Mouse (Mus musculus) left cerebral cortex, postnatal 36 days (tissue): ENCODE measurements around the gene Zbtb1. TPM values are rescaled to one million over a fixed set of nuclear protein-coding genes. Genes with fewer than 3 reads are reported as not detected.
A peak's percentile ranks its signal among the peaks of the same experiment; 100 is the strongest.

Experiments
- DNase-seq, 2 experiments: peaks; one replicate each; pipeline ENCODE4 v3.0.0; 2021 to 2022; ENCODE audit warnings: low spot score in 2 of 2, mixed read lengths in 1 of 2
- intact Hi-C: fragments of 180-260 bp; cut with DNase I; formaldehyde crosslinking; loops from one replicate; pipeline ENCODE4 v1.15.1; 2025
- total RNA-seq, 2 experiments: library from RNA; stranded (reverse); gene quantifications; 2 replicates each; pipeline ENCODE4 v1.2.3; 2021

Gene Zbtb1
- total RNA-seq, 2 experiments from 2014 or later, result 4.6 to 6.6 TPM

GRCm38 (mm10) chr12:76367096-76367995, 2.7 kb upstream of the Zbtb1 start:
- intact Hi-C loops, result loop anchor here (10.0 kb wide), 1 partner anchor 347 kb away; the partner anchor contains the start of gene Sptb
- DNase-seq, result no peak

GRCm38 (mm10) chr12:76368201-76368789, 1.8 kb upstream of the Zbtb1 start:
- DNase-seq, result no peak
- intact Hi-C loops, result loop anchor here (2.0 to 10.0 kb wide), 2 partner anchors 97 to 347 kb away; partner anchors contain the start of gene Sptb

- DNase-seq, result no peak
- intact Hi-C loops, result loop anchor here (2.0 to 10.0 kb wide), 2 partner anchors 96 to 346 kb away; partner anchors contain the start of gene Sptb
Measured at GRCm38 (mm10) chr12:76368790-76369205, 1.3 kb upstream of the Zbtb1 start.

- intact Hi-C loops, result loop anchor here (2.0 to 10.0 kb wide), 2 partner anchors 95 to 345 kb away; partner anchors contain the start of gene Sptb
- DNase-seq, result peak; percentile 88 to 97
Measured at GRCm38 (mm10) chr12:76369206-76369977, 674 bp upstream of the Zbtb1 start, which contains the start of gene Zbtb25. TSS of gene Zbtb25 (minus strand) at chr12:76369602.

- peak; percentile 66 to 79 for DNase-seq
- intact Hi-C loops, result loop anchor here (1.0 to 10.0 kb wide), 3 partner anchors 32 to 1854 kb away; partner anchors contain the start of gene Gphn
Measured at GRCm38 (mm10) chr12:76370831-76371571, 935 bp downstream of the Zbtb1 start.

- intact Hi-C loops, result loop anchor here (10.0 kb wide), 2 partner anchors 223 to 1853 kb away; partner anchors contain the start of gene Gphn
- no peak for DNase-seq
Measured at GRCm38 (mm10) chr12:76372046-76372445, 2.0 kb downstream of the Zbtb1 start.

- no peak for DNase-seq
- intact Hi-C loops, result loop anchor here (10.0 kb wide), 2 partner anchors 222 to 1852 kb away; partner anchors contain the start of gene Gphn
Measured at GRCm38 (mm10) chr12:76372881-76373818, 3.1 kb downstream of the Zbtb1 start.

- intact Hi-C loops, result loop anchor here (10.0 kb wide), 2 partner anchors 221 to 1851 kb away; partner anchors contain the start of gene Gphn
- DNase-seq, result no peak
Measured at GRCm38 (mm10) chr12:76373991-76374390, 3.9 kb downstream of the Zbtb1 start.

- no peak for DNase-seq
- intact Hi-C loops, result loop anchor here (10.0 kb wide), 2 partner anchors 220 to 1850 kb away; partner anchors contain the start of gene Gphn
Measured at GRCm38 (mm10) chr12:76374911-76375310, 4.8 kb downstream of the Zbtb1 start.

GRCm38 (mm10) chr12:76375506-76375905, 5.4 kb downstream of the Zbtb1 start:
- DNase-seq, result no peak

GRCm38 (mm10) chr12:76376649-76377048, 6.6 kb downstream of the Zbtb1 start:
- no peak for DNase-seq

More at GRCm38 (mm10) chr12:76375506-76375905, 5.4 kb downstream of the Zbtb1 start:
- intact Hi-C loops, result loop anchor here (10.0 kb wide), 2 partner anchors 219 to 1849 kb away; partner anchors contain the start of gene Gphn

GRCm38 (mm10) chr12:76377059-76377458, 7.0 kb downstream of the Zbtb1 start:
- DNase-seq, result no peak
- intact Hi-C loops, result loop anchor here (10.0 kb wide), 2 partner anchors 218 to 1848 kb away; partner anchors contain the start of gene Gphn

More at GRCm38 (mm10) chr12:76376649-76377048, 6.6 kb downstream of the Zbtb1 start:
- intact Hi-C loops, result loop anchor here (10.0 kb wide), 2 partner anchors 218 to 1848 kb away; partner anchors contain the start of gene Gphn

- no peak for DNase-seq
- intact Hi-C loops, result loop anchor here (10.0 kb wide), 2 partner anchors 217 to 1847 kb away; partner anchors contain the start of gene Gphn
Measured at GRCm38 (mm10) chr12:76377726-76378125, 7.7 kb downstream of the Zbtb1 start.

- intact Hi-C loops, result loop anchor here (10.0 kb wide), 2 partner anchors 216 to 1846 kb away; partner anchors contain the start of gene Gphn
- no peak for DNase-seq
Measured at GRCm38 (mm10) chr12:76378556-76378955, 8.5 kb downstream of the Zbtb1 start.

GRCm38 (mm10) chr12:76380151-76380550, 10.1 kb downstream of the Zbtb1 start:
- no peak for DNase-seq
- intact Hi-C loops, result no loop called here

- no peak for DNase-seq
- intact Hi-C loops, result no loop called here
Measured at GRCm38 (mm10) chr12:76385342-76385741, 15.3 kb downstream of the Zbtb1 start.

GRCm38 (mm10) chr12:76388794-76389193, 18.7 kb downstream of the Zbtb1 start:
- intact Hi-C loops, result no loop called here
- no peak for DNase-seq
